Mouse (Mus musculus) liver, embryonic 16.5 days (tissue): ENCODE results near the gene Flrt1. TPM values are rescaled to one million over a fixed set of nuclear protein-coding genes. Genes with fewer than 3 reads are reported as not detected.

Experiments
- ATAC-seq: fragments of 200-750 bp; cut with Nextera tagmentation; 2 replicates; pipeline ENCODE4 v1.8.0; 2017; ENCODE audit warnings: low read depth, mild to moderate bottlenecking, moderate number of reproducible peaks, moderate library complexity
- H3K27ac ChIP-seq: fragments of 300-500 bp; sonication (generic); 2 replicates; pipeline ENCODE4 v1.5.1; 2014; ENCODE audit warnings: mild to moderate bottlenecking, low read length
- H3K27me3 ChIP-seq: fragments of 300-500 bp; sonication (generic); 2 replicates; pipeline ENCODE4 v1.6.1; 2014; ENCODE audit warnings: low read depth, low read length, mixed read lengths; ENCODE audit not compliant: control insufficient read depth, insufficient read depth
- H3K36me3 ChIP-seq: fragments of 300-500 bp; sonication (generic); 2 replicates; pipeline ENCODE4 v1.6.1; 2014; ENCODE audit warnings: mild to moderate bottlenecking; ENCODE audit not compliant: control insufficient read depth, insufficient read depth
- H3K4me1 ChIP-seq: fragments of 300-500 bp; sonication (generic); 2 replicates; pipeline ENCODE4 v1.6.1; 2014; ENCODE audit warnings: low read depth, low read length, mixed read lengths; ENCODE audit not compliant: control insufficient read depth
- H3K4me2 ChIP-seq: fragments of 300-500 bp; sonication (generic); 2 replicates; pipeline ENCODE4 v1.6.1; 2014; ENCODE audit warnings: low read depth, low read length, mixed read lengths
- H3K4me3 ChIP-seq: fragments of 300-500 bp; sonication (generic); 2 replicates; pipeline ENCODE4 v1.5.1; 2014; ENCODE audit warnings: low read depth, mild to moderate bottlenecking, low read length
- H3K9ac ChIP-seq: fragments of 300-500 bp; sonication (generic); 2 replicates; pipeline ENCODE4 v1.6.1; 2014; ENCODE audit warnings: low read depth, low read length
- H3K9me3 ChIP-seq: fragments of 300-500 bp; sonication (generic); replicated peaks from 2 replicates; pipeline ENCODE4 v1.6.1; 2016; ENCODE audit warnings: low read length; ENCODE audit not compliant: control insufficient read depth
- WGBS: fragments of 180-500 bp; shearing (Covaris S2); extraction: QIAGEN DNeasy Blood & Tissue Kit; methylation state at CpG from one replicate; pipeline ENCODE4 v1.1.7; 2014; ENCODE audit not compliant: insufficient replicate concordance; 5-methylcytosine and 5-hydroxymethylcytosine counted together
- polyA plus RNA-seq: library from polyadenylated mRNA; unstranded; fragments of >200 nt; fragmentation: Nextera tagmentation; extraction: Ambion mirVana; gene quantifications from 2 replicates; pipeline ENCODE4 v1.2.1, GENCODE M21; 2015

Flrt1 gene
- polyA plus RNA-seq: 0.09 and 0.19 TPM in 2 replicates

- H3K9ac ChIP-seq: no peak within 1 kb of the TSS
- no peak within 1 kb of the TSS for H3K4me3 ChIP-seq
- no peak within 1 kb of the TSS for H3K27ac ChIP-seq
- ATAC-seq: no peak
- no peaks in the 10 kb centered on the region for H3K27me3 ChIP-seq
- H3K4me2 ChIP-seq: no peak within 1 kb of the TSS
- H3K4me1 ChIP-seq: peaks cover 2% of the 10 kb centered on the region; the same call in 1 of the 2 replicates
- WGBS: 76% methylated on average over 9 of the region's 9 CpGs
- no peaks in the 10 kb centered on the region for H3K9me3 ChIP-seq
- no peaks in the 10 kb centered on the region for H3K36me3 ChIP-seq
Measured at GRCm38 (mm10) chr19:7105544-7105943, at the start of gene Flrt1. TSS of gene Flrt1 (minus strand) at chr19:7105729.

- Histone ChIP-seq H3K9me3 (no peaks in the 10 kb centered on the region), H3K36me3 (no peaks in the 10 kb centered on the region), H3K4me3 (no peak overlapping the region), H3K4me1 (peaks cover 2% of the 10 kb centered on the region), H3K4me2 (no peak overlapping the region), H3K27ac (no peak overlapping the region), H3K27me3 (no peaks in the 10 kb centered on the region; the same call in 1 of the 2 replicates), H3K9ac (no peak overlapping the region)
- ATAC-seq: no peak
- 72% methylated on average over 6 of the region's 6 CpGs for WGBS
Measured at GRCm38 (mm10) chr19:7155196-7155595, 49.7 kb upstream of the Flrt1 start.

GRCm38 (mm10) chr19:7153232-7153631 lies 47.7 kb upstream of the Flrt1 start:
- Histone ChIP-seq H3K4me3 (no peak overlapping the region), H3K36me3 (no peaks in the 10 kb centered on the region), H3K4me1 (no peaks in the 10 kb centered on the region; the same call in 1 of the 2 replicates), H3K9ac (no peak overlapping the region), H3K4me2 (no peak overlapping the region), H3K27ac (no peak overlapping the region), H3K9me3 (no peaks in the 10 kb centered on the region), H3K27me3 (no peaks in the 10 kb centered on the region; the same call in none of the 2 replicates)
- ATAC-seq: no peak
- WGBS: 17% methylated on average over 7 of the region's 7 CpGs

DNA sequence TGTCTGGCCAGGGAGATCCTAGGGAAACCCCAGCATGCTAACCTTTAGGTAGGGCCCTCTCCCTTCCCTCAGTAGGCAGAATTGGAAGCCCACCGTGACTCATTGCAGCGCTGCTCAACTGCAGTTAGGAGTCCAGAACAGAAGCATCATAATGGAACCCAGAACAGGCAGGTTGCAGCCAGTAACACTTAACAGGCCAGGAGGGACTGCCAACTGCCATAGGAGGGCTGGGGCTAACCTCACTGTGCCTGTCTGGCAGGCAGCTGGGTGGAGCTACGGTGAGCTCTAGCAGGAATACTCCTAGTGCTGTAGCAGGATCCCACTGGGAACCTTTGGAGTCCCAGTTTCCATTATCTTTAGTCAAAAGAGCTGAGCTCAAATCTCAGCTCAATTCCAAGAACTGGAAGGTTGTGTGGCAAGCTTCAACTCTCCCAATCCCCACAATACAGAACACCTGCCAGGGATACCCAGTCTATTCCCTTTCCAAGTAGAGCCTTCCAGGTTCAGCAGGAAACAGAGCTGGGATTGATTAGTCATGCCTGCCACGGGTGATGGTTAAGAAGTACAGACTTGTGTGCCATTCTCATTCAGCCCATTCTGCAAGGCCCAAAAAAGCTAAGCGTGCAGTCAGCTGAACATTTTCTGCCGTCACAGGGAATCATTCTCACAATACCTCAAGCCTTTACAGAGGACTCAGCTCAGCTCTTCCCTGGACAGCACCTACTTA lies 46.6 kb upstream of the Flrt1 start:
- H3K4me1 ChIP-seq: no peaks in the 10 kb centered on the region; the same call in 1 of the 2 replicates
- no peak overlapping the region for H3K9ac ChIP-seq
- H3K27me3 ChIP-seq: peaks cover 6% of the 10 kb centered on the region
- H3K36me3 ChIP-seq: no peaks in the 10 kb centered on the region
- no peak overlapping the region for H3K4me3 ChIP-seq
- no peak for ATAC-seq
- WGBS: 70% methylated on average over 6 of the region's 6 CpGs
- H3K4me2 ChIP-seq: no peak overlapping the region
- no peak overlapping the region for H3K27ac ChIP-seq
- no peaks in the 10 kb centered on the region for H3K9me3 ChIP-seq

GRCm38 (mm10) chr19:7151300-7151926 lies 45.9 kb upstream of the Flrt1 start:
- peaks cover 6% of the 10 kb centered on the region for H3K27me3 ChIP-seq
- WGBS: 68% methylated on average over 7 of the region's 7 CpGs
- no peak overlapping the region for H3K9ac ChIP-seq
- no peak overlapping the region for H3K4me2 ChIP-seq
- no peak for ATAC-seq
- H3K36me3 ChIP-seq: no peaks in the 10 kb centered on the region
- H3K9me3 ChIP-seq: no peaks in the 10 kb centered on the region
- H3K27ac ChIP-seq: no peak overlapping the region
- H3K4me3 ChIP-seq: no peak overlapping the region
- no peaks in the 10 kb centered on the region; the same call in 1 of the 2 replicates for H3K4me1 ChIP-seq

- Histone ChIP-seq H3K27me3 (peaks cover 22% of the 10 kb centered on the region), H3K36me3 (no peaks in the 10 kb centered on the region), H3K9ac (no peak overlapping the region), H3K9me3 (no peaks in the 10 kb centered on the region), H3K4me1 (peaks cover under 1% of the 10 kb centered on the region), H3K27ac (no peak overlapping the region), H3K4me3 (no peak overlapping the region), H3K4me2 (no peak overlapping the region)
- ATAC-seq: no peak
- 62% methylated on average over 7 of the region's 7 CpGs for WGBS
Measured at GRCm38 (mm10) chr19:7149158-7149685, 43.7 kb upstream of the Flrt1 start.

GRCm38 (mm10) chr19:7148541-7149085 lies 43.1 kb upstream of the Flrt1 start:
- H3K27me3 ChIP-seq: peaks cover 24% of the 10 kb centered on the region
- no peak for ATAC-seq
- whole genome bisulfite sequencing: 56% methylated on average over 8 of the region's 8 CpGs

DNA sequence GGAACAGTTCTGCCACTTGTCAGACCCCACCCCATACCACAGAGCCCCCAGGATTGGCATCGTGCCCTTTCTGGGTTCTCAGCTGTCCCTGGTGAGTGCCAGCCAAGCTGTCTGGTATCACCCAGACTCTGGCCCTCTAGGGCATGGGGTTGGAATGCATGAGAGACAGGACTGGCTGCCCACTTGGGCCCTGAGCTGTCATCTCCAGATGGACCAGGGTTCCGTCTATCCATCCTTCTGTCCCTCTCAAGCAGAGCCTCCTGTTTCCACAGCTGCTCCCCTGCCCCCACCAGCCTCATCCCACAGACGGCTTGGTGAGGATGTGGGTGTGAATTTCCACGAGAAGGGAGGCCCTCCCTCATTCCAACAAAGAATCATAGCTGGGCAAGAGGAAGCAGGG lies 42.6 kb upstream of the Flrt1 start:
- Histone ChIP-seq H3K27ac (no peak overlapping the region), H3K36me3 (no peaks in the 10 kb centered on the region), H3K4me1 (peaks cover 9% of the 10 kb centered on the region), H3K4me3 (no peak overlapping the region), H3K27me3 (peaks cover 26% of the 10 kb centered on the region), H3K9me3 (no peaks in the 10 kb centered on the region), H3K9ac (no peak overlapping the region), H3K4me2 (no peak overlapping the region)
- ATAC-seq: no peak
- 46% methylated on average over 4 of the region's 4 CpGs for WGBS

More at GRCm38 (mm10) chr19:7148541-7149085, 43.1 kb upstream of the Flrt1 start:
- no peak overlapping the region for H3K27ac ChIP-seq
- H3K9ac ChIP-seq: no peak overlapping the region
- no peaks in the 10 kb centered on the region for H3K36me3 ChIP-seq
- H3K4me1 ChIP-seq: peaks cover 7% of the 10 kb centered on the region
- H3K4me3 ChIP-seq: no peak overlapping the region
- H3K4me2 ChIP-seq: no peak overlapping the region
- no peaks in the 10 kb centered on the region for H3K9me3 ChIP-seq

DNA sequence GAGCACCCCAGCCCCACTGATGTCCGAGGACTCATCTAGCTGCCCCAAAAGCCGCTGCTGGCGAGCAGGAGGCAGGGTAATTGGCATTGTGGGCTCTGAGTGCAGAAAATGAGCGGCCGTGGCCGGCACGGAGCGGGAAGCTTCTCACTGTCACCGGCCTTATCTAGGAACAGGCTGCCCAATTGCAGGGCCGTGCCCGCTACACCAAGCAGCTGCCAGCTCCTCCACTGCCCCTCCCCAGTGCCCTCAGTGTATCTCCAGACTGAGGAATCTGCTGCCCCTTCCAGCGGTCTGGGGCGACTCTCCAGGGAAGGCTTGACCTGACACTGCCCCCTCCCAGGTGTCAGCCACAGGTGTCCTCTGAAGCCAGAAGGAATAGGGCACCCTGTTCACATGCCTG lies 40.8 kb upstream of the Flrt1 start:
- H3K27me3 ChIP-seq: peaks cover 30% of the 10 kb centered on the region
- H3K9ac ChIP-seq: no peak overlapping the region
- H3K27ac ChIP-seq: no peak overlapping the region
- no peak overlapping the region for H3K4me2 ChIP-seq
- H3K4me3 ChIP-seq: no peak overlapping the region
- no peaks in the 10 kb centered on the region for H3K9me3 ChIP-seq
- ATAC-seq: no peak
- WGBS: 52% methylated on average over 13 of the region's 13 CpGs
- no peaks in the 10 kb centered on the region for H3K36me3 ChIP-seq
- H3K4me1 ChIP-seq: peaks cover 9% of the 10 kb centered on the region
